Mouse (Mus musculus) lung, postnatal 14 days (tissue): ENCODE results near the gene L3mbtl2.

Source experiments
- DNase-seq: peaks from one replicate; pipeline ENCODE4 v3.0.0; 2021

Gene L3mbtl2

GRCm38 (mm10) chr15:81709686-81710085 lies 46.0 kb downstream of the L3mbtl2 start:
- no peak for DNase-seq

GRCm38 (mm10) chr15:81710801-81711200 lies 47.1 kb downstream of the L3mbtl2 start:
- no peak for DNase-seq

GRCm38 (mm10) chr15:81713742-81714141 lies 50.1 kb downstream of the L3mbtl2 start:
- no peak for DNase-seq

GRCm38 (mm10) chr15:81718336-81719138 lies 54.8 kb downstream of the L3mbtl2 start:
- DNase-seq: no peak

- DNase-seq: no peak
Observed at GRCm38 (mm10) chr15:81719139-81719531, 55.4 kb downstream of the L3mbtl2 start.

GRCm38 (mm10) chr15:81722361-81722760 lies 58.7 kb downstream of the L3mbtl2 start:
- no peak for DNase-seq

GRCm38 (mm10) chr15:81723653-81724052 lies 60.0 kb downstream of the L3mbtl2 start:
- no peak for DNase-seq

- DNase-seq: no peak
Observed at GRCm38 (mm10) chr15:81725965-81726364, 62.3 kb downstream of the L3mbtl2 start.

GRCm38 (mm10) chr15:81729241-81729791 lies 65.6 kb downstream of the L3mbtl2 start:
- peak; percentile 12 for DNase-seq

GRCm38 (mm10) chr15:81729792-81730635 lies 66.3 kb downstream of the L3mbtl2 start:
- peak; percentile 97 for DNase-seq

- DNase-seq: no peak
Observed at GRCm38 (mm10) chr15:81735075-81735474, 71.4 kb downstream of the L3mbtl2 start.
